Mouse (Mus musculus): ENCODE measurements at regions not wholly inside any gene's neighbourhood (a gene's known extent, or its start where the extent isn't known, plus 50 kb on each side); places are given as distances from the start of the nearest gene placed in this dataset.

DNA sequence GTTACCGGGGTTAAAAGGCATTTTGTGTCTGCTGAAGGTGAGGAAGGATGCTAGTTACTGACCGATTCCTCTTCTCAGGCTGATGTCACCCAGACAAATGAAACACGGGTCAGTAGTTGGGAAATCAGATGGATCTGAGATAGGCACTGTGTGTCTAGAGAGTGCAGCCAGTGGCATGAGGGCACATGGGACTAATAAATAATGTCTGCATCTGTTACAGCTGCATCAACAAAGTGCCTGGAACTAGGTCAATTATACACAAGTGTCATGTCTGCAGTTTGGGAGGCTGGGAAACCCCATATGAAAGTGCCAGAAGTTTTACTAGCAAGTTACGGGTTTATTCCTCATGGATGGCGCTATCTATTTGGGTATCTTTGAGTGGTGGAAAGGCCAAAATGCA, 68.8 kb downstream of the Cxcl12 start:
- CTCF ChIA-PET: no interaction called here

DNA sequence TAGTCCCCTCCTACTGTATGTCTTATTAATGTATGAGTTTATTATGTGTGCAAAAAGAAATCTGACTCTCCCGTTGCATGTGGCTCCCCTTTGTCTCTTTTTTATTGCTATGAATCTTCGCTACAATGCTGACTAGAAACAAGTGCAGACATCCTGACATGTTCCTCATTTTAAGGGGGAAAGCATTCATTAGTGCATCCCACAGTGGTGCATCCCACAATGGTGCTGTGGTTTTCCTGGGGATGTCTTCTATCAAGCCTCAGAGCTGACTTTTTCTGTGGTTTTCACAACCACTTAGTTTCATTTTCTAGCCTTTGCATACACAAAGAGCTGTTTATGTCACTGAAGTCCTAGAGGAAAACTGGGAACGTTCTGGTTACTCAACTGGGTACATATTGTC, 72.9 kb downstream of the Cxcl12 start:
- POLR2A ChIA-PET: no interaction called here
- in situ Hi-C loops (cut with MboI; ENCODE audit: low pct_unique_long_range_greater_than_20kb): no loop called here
- CTCF ChIA-PET: interaction anchor here (0.8 kb wide), 1 partner anchor 9 kb away, joined by 3 read pairs; no protein-coding TSS in a partner anchor
- H3K27me3 ChIP-seq: no peaks in the 10 kb centered on the region
- DNase-seq (ENCODE audit: low read depth, low spot score) (no peak), ATAC-seq (no peak)
- no peak for TF ChIP-seq CTCF (IDR thresholded peaks at IDR 0.05)

More for the DNA sequence above, 68.8 kb downstream of the Cxcl12 start:
- no peak for DNase-seq (ENCODE audit: low read depth, low spot score)
- no peak for TF ChIP-seq CTCF (IDR thresholded peaks at IDR 0.05)
- H3K27me3 ChIP-seq: no peaks in the 10 kb centered on the region
- no peak for ATAC-seq
- in situ Hi-C loops (cut with MboI; ENCODE audit: low pct_unique_long_range_greater_than_20kb): no loop called here
- POLR2A ChIA-PET: no interaction called here

DNA sequence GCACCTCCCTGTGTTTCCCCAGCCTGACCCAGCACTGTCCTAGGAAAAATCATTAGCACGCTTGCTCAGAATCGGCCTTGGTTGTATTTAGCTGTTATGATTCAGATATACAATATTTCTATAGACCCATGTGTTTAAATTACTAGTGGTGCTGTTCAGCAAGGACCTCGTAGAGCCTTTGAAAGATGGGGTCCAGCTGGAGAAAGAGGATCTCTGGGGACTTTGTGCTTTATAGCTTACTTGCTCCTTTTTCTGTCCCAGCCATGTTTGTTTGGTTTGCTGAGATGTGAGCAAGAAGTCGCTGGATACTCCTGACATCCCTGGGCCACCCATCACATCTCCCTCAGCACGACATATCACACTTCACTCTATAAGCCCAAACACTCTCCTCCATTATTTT, 77.1 kb downstream of the Cxcl12 start:
- in situ Hi-C loops (cut with MboI; ENCODE audit: low pct_unique_long_range_greater_than_20kb): no loop called here
- no peaks in the 10 kb centered on the region for H3K27me3 ChIP-seq
- no peak for DNase-seq (ENCODE audit: low read depth, low spot score)
- no peak for ATAC-seq
- POLR2A ChIA-PET: no interaction called here
- CTCF ChIA-PET: no interaction called here
- TF ChIP-seq CTCF (IDR thresholded peaks at IDR 0.05): no peak

DNA sequence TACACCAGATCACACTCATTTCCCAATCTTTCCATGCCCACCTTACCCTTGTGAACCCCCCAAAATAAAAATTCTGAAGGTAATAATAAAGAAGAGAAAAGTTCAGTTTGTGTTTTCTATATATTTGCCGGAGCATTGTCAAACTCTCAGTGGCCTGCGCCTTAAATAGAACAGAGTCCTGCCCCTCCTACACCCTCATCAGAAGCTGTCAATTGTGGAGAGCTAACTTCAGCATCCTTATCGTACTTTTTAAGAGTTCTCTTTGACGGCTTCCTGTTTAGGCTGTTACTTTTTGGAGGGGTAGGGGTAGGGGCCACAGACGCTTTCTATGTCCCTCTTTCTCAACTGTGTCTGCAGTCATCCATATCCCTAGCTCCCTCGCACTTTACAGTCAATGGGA, 77.5 kb downstream of the Cxcl12 start:
- ChIA-PET CTCF (no interaction called here), POLR2A (no interaction called here)
- TF ChIP-seq CTCF (IDR thresholded peaks at IDR 0.05): no peak
- ATAC-seq (no peak), DNase-seq (ENCODE audit: low read depth, low spot score) (no peak)
- in situ Hi-C loops (cut with MboI; ENCODE audit: low pct_unique_long_range_greater_than_20kb): no loop called here
- H3K27me3 ChIP-seq: no peaks in the 10 kb centered on the region

DNA sequence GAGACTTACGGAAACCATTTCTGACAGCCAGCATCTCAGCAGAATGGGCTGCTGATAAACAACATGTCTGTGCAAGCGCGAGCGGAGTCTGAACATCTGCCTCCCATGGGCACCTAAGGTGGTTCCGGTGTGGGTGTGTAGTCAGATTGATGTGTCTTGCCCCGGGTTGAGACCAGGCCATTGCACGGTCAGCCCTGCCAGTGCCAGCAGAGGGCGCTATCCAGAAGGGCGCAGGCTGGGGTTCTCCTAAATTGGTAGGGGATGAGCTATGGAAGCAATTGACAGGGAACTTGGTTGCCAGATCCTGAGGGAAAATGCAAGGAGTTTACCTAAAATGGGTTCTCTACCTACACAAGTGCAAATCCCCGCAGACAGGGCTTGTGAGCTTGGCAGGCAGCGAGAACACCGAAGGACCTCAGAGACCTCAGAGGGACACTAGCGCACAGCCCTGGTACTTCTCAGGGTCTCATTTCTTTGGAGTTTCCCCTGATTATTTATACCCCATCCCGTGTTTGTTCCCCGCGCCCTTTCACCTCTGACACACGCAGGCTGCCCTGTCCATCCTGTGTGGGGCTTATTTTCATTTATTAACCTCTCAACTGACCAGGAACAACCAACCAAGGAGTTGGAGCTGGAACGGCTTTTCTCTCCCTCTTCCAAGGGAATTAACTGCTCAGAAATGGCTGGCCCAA, 81.0 kb downstream of the Cxcl12 start:
- DNase-seq (ENCODE audit: low read depth, low spot score) (no peak), ATAC-seq (no peak)
- peak; percentile 63 for TF ChIP-seq CTCF (IDR thresholded peaks at IDR 0.05)
- CTCF ChIA-PET: interaction anchor here (0.6 to 1.9 kb wide), 11 partner anchors 8 to 74 kb away, joined by 3 to 9 read pairs (median 3); no protein-coding TSS in a partner anchor
- POLR2A ChIA-PET: no interaction called here
- no peaks in the 10 kb centered on the region for H3K27me3 ChIP-seq
- in situ Hi-C loops (cut with MboI; ENCODE audit: low pct_unique_long_range_greater_than_20kb): no loop called here

DNA sequence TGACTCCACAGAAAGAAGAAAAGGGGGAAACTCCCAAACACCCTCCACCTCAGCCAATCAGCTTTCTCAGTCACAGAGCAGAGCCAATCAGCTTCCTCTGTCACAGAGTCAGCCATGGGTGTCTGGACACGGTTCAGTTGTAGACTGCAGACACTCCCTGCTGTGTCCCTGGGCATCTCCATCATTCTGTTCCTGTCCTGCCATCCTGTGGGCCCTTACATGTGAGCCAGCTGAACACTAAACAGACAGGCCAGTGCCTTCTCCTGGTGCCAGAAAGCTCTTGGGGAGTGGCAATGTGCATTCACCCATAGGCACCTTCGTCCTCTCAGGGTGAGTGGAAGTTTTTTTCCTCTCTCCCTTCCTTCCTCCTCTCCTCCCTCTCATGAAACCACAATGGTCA, 81.7 kb downstream of the Cxcl12 start:
- ATAC-seq (peak; percentile 80), DNase-seq (ENCODE audit: low read depth, low spot score) (no peak)
- in situ Hi-C loops (cut with MboI; ENCODE audit: low pct_unique_long_range_greater_than_20kb): no loop called here
- ChIA-PET POLR2A (interaction anchor here (0.5 to 1.3 kb wide), 3 partner anchors 10 to 88 kb away, joined by 3 to 4 read pairs (median 3); partner anchors contain the start of gene Cxcl12), CTCF (interaction anchor here (0.8 to 1.9 kb wide), 9 partner anchors 9 to 77 kb away, joined by 3 to 9 read pairs (median 3); no protein-coding TSS in a partner anchor)
- no peaks in the 10 kb centered on the region for H3K27me3 ChIP-seq
- no peak for TF ChIP-seq CTCF (IDR thresholded peaks at IDR 0.05)

DNA sequence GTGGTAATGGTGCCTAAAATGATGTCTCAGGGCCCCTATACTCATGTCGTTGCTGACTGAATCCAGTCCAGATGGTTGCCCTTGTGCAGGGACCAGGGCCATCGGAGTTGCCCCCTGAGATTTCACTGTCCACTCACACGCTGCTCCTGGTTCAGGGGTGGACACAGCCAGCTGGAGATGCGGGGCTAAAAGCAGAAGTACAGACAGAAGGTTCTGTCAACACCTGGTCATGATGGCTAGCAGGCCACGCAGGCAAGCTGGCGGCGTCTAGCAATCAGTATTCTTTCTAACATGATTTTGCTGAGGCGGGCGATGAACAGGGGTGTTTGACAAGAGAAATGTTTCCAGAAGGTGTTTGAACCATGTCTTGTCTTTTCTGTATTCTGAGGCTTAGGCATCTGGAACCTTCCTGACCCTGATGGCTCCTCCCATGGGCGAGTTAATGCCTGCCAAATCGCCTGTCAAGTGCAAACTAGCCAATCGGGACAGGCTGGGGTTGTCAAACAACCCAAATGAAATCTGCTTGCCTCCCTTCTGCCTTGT, 83.1 kb downstream of the Cxcl12 start:
- ChIA-PET CTCF (no interaction called here), POLR2A (no interaction called here)
- in situ Hi-C loops (cut with MboI; ENCODE audit: low pct_unique_long_range_greater_than_20kb): no loop called here
- DNase-seq (ENCODE audit: low read depth, low spot score): no peak
- ATAC-seq: no peak
- H3K27me3 ChIP-seq: no peaks in the 10 kb centered on the region
- TF ChIP-seq CTCF (IDR thresholded peaks at IDR 0.05): no peak

DNA sequence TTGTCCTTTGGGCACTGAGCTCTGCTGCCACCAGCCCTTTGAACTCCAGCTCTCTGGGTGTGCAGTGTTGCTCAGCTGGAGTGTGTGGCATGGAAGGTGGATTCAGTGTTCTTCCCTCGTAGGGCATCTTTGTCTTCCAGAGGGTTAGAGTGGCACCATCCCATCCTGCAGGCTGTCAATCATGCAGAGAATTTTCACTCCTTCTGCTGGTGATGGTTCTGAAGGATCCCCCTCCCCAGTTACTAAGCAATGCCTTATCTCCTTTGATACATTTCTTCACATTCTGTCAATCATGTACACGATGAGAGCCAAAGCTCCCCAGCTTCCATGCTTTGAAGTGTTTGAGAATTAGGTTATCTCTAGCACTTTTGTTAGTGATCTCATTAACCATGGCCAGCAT, 84.0 kb downstream of the Cxcl12 start:
- no peak for TF ChIP-seq CTCF (IDR thresholded peaks at IDR 0.05)
- no peaks in the 10 kb centered on the region for H3K27me3 ChIP-seq
- POLR2A ChIA-PET: no interaction called here
- ATAC-seq (no peak), DNase-seq (ENCODE audit: low read depth, low spot score) (no peak)
- in situ Hi-C loops (cut with MboI; ENCODE audit: low pct_unique_long_range_greater_than_20kb): no loop called here
- CTCF ChIA-PET: no interaction called here

DNA sequence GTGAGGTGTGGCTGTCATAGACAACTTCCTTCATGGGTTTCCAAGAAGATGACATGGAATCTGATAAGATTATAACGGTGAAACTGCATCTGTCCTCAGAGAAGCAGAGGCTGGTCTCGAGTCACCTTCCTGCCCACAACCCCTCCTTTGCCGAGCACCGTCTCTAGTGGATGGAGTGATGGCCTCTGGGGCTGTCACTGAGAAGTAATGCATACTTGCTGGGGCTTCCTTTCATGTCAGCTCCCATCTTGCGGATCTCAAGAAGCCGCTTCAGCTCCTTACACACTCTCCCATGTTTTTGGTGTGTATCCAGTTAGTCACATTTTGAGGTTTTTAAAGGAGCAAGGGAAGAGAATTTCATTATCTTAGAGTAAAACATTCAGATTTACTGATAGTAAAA, 84.7 kb downstream of the Cxcl12 start:
- CTCF ChIA-PET: interaction anchor here (0.8 kb wide), 1 partner anchor 79 kb away, joined by 3 read pairs; no protein-coding TSS in a partner anchor
- TF ChIP-seq CTCF (IDR thresholded peaks at IDR 0.05): no peak
- POLR2A ChIA-PET: no interaction called here
- no peaks in the 10 kb centered on the region for H3K27me3 ChIP-seq
- in situ Hi-C loops (cut with MboI; ENCODE audit: low pct_unique_long_range_greater_than_20kb): no loop called here
- ATAC-seq (no peak), DNase-seq (ENCODE audit: low read depth, low spot score) (no peak)

DNA sequence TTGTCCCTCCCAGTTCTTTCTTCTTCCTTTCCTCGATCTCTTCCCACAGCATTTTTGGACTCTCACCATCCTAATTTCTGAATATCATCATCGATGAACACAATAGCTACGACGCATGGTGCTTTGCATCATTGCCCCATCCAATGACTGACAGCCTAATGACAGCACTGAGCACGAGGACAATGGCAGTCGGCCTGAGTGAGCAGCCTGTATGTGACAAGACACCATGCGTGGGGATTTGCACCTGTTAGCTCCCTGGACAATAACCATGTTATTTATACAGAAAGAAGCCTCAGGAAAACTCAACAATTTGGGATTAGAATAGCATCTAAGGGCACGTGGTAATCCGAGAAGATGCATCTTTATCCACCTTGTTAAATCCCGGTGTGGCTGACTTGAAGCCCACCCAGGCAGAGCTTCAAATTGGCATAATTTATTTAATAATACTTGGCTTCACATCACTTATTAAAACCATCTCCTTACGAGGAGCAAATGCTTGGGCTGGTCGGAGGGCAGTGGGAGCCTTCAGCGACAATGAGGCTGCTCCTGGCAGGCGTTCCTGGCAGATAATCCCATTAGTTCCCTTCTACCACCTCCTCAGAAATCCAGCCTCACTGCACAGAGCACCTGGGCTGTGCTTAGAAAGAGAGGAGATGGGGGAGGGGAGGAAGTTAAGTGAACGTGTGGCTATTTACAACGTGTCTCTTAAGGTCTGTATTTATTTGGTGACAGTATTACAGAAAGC, 85.4 kb downstream of the Cxcl12 start:
- POLR2A ChIA-PET: no interaction called here
- in situ Hi-C loops (cut with MboI; ENCODE audit: low pct_unique_long_range_greater_than_20kb): no loop called here
- no peak for ATAC-seq
- no peaks in the 10 kb centered on the region for H3K27me3 ChIP-seq
- CTCF ChIA-PET: interaction anchor here (0.8 kb wide), 1 partner anchor 80 kb away, joined by 3 read pairs; no protein-coding TSS in a partner anchor
- DNase-seq (ENCODE audit: low read depth, low spot score): no peak
- TF ChIP-seq CTCF (IDR thresholded peaks at IDR 0.05): no peak

DNA sequence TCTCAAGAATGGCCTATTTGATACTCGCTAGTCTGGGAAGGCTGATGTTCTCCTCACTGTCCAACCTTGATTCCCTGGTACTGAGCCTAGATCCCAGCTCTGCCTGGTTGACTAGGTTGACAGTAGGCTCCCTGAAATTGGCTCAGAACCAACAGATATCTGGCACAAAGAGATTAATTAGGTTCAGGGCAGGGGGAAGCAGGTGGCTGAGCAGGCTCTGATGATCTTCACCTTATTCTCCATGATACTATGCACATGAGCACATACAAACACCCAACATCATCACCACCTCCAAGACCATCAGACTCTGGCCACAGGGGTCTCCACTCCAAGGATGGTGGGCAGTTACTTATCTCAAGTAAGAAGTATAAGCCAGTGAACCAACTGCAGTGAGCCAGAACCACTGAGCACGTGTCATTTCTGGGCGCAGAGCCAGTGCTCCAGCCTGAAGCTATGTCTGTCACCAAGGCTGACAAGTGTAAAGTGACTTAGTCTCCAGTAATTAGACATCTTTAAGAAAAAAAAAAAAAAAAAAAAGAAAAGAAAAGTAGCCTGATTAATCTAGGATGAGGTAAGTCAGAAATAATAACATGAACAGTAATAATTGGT, 86.4 kb downstream of the Cxcl12 start:
- ChIA-PET POLR2A (interaction anchor here (0.7 kb wide), 2 partner anchors 11 to 16 kb away, joined by 3 to 6 read pairs; no protein-coding TSS in a partner anchor), CTCF (no interaction called here)
- in situ Hi-C loops (cut with MboI; ENCODE audit: low pct_unique_long_range_greater_than_20kb): no loop called here
- ATAC-seq (no peak), DNase-seq (ENCODE audit: low read depth, low spot score) (no peak)
- no peak for TF ChIP-seq CTCF (IDR thresholded peaks at IDR 0.05)
- no peaks in the 10 kb centered on the region for H3K27me3 ChIP-seq
